Mouse (Mus musculus): ENCODE measurements around the gene Psmd2.
"Not testable (repeated sequence)": the region's sequence is repeated elsewhere in the genome, so short reads cannot be mapped to it uniquely, and the experiment has no call there.

The Psmd2 gene

DNA sequence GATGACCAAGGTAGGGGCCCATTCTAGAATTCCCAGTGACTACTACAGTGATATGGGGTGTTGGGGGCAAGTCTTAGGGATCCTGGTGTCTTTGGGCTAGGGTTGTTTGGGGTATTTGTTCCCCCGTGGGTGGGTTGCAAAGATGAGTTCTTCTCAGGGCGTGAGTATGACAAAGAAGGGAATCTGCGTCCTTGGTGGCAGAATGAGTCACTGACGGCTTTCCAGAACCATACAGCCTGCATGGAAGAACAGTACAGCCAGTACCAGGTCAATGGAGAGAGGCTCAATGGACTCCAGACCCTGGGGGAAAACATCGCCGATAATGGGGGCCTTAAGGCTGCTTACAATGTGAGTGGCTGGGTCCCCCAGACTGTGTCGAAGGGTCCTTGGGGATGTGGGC is 7.5 kb upstream of the Psmd2 start:
- in situ Hi-C loops (cut with MboI; ENCODE audit: low pct_unique_long_range_greater_than_20kb in 1 of 2, low sequenced_read_pairs in 2 of 2, unreplicated experiment in 1 of 2) = loop anchor here in 1 of 2 experiments (10.0 kb wide), 1 partner anchor 139 kb away; no protein-coding TSS in a partner anchor

DNA sequence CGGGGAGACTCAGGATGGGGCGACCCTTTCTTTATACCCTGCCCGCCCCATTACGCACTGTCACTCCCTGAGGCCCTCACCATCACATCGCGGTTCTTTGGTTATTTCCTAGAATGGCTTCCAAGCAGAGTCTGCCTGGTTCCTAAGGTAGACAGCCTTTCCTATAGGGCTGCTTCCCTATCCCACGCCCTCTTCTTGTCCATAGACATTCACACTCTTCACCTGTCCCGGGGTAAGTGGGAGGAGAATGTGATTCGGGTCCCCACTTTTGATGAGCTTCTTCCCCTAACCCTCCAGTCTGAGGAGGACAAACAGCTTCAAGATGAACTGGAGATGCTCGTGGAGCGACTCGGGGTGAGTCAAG is 477 bp downstream of the Psmd2 start:
- in situ Hi-C loops (cut with MboI; ENCODE audit: low pct_unique_long_range_greater_than_20kb in 1 of 2, low sequenced_read_pairs in 2 of 2, unreplicated experiment in 1 of 2) = no loop called here

DNA sequence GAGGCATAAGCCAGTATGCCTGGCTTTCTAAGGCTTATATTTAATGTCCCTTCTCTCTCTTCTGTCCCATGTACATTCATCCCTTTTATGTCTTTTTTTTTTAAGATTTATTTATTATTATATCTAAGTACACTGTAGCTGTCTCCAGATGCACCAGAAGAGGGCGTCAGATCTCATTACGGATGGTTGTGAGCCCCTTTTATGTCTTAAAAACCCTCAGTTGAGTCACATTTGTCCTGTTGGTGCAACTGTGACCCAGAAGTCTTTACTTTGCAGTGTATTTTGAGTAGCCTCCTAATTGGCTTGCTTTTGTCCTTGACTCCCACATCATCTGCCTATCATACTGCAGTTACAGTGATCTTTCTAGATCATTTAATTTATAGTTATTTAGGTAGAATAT is 1.9 kb downstream of the Psmd2 start:
- in situ Hi-C loops (cut with MboI; ENCODE audit: low pct_unique_long_range_greater_than_20kb in 1 of 2, low sequenced_read_pairs in 2 of 2, unreplicated experiment in 1 of 2) = no loop called here

DNA sequence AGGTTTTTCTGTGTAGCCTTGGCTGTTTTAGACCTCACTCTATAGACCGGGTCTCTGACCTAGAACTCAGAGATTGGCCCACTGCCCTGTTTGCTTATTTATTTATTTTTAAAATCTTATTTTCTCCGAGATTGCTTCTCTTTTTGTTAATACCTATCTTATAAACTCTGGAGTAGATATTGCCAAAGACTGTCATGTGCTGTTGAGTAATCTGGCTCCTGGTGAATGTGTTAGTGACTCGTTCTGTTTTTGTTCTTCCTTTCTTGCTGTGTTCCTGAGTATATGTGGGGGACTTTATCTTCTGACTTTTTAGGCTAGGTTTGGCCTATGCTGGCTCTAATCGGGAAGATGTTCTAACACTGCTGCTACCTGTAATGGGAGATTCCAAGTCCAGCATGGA is 6.2 kb downstream of the Psmd2 start:
- in situ Hi-C loops (cut with MboI; ENCODE audit: low pct_unique_long_range_greater_than_20kb in 1 of 2, low sequenced_read_pairs in 2 of 2, unreplicated experiment in 1 of 2) = no loop called here

- in situ Hi-C loops (cut with MboI; ENCODE audit: low pct_unique_long_range_greater_than_20kb in 1 of 2, low sequenced_read_pairs in 2 of 2, unreplicated experiment in 1 of 2) = not testable (repeated sequence)
These were observed 16.6 kb downstream of the Psmd2 start, which contains the start of gene Eif4g1 for GRCm38 (mm10) chr16:20668013-20668412. Gene Eif4g1 (plus strand): TSS chr16:20668313.

GRCm38 (mm10) chr16:20670291-20670690 is 18.8 kb downstream of the Psmd2 start:
- in situ Hi-C loops (cut with MboI; ENCODE audit: low pct_unique_long_range_greater_than_20kb in 1 of 2, low sequenced_read_pairs in 2 of 2, unreplicated experiment in 1 of 2) = no loop called here

DNA sequence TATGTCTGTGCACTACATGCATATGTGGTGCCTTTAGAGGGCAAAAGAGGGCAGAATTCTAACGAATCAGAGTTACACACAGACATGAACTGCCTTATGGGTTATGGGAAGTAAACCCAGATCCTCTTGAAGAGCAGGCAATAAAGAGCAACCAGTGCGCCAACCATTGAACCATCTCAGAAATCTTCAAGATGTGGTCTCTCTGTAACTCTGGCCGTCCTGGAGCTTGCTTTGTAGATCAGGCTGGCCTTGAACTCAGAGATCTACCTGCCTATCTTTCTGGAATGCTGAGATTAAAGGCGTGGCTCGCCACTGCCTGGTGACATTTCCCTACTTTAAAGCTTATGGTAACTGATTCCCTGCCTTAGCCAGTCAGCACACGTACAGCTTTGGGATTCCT is 20.4 kb downstream of the Psmd2 start:
- in situ Hi-C loops (cut with MboI; ENCODE audit: low pct_unique_long_range_greater_than_20kb in 1 of 2, low sequenced_read_pairs in 2 of 2, unreplicated experiment in 1 of 2) = no loop called here

- in situ Hi-C loops (cut with MboI; ENCODE audit: low pct_unique_long_range_greater_than_20kb in 1 of 2, low sequenced_read_pairs in 2 of 2, unreplicated experiment in 1 of 2) = no loop called here
These were observed 21.0 kb downstream of the Psmd2 start for GRCm38 (mm10) chr16:20672500-20672902.

DNA sequence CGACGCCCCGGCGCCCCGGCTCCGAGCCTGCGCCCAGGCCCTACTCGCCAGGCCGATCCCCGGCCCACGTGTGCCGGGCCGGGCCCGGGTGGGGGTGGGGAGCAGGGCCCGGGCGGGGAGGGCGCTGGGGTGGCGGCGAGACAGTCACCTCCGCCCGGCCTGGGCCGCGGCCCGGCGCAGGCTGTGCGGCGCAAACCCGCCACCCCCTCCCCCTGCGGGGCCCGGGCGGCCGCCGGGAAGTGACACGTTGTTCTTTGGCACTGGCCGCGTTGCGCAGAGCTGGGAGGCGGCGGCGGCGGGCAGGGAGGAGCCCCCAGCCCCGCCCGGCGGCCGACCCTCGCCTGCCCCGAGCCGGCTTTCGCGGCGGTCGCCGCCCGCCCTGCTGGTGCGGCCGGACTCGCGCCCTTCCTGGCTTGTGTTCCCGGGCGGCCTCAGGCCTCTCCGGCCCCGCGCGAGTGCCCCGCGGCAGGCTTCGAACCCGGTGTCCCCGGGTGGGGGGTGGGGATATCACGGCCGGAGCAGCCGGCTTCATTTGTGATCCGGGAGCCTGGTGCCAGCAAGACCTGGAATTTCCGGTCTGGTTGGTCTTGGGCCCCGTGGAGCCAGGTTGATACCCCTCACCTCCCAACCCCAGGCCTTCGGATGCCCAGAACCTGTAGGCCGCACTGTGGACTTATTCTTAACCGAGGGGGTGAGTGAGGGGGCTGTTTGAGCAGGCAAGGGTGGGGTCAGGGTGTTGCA is 21.7 kb downstream of the Psmd2 start:
- in situ Hi-C loops (cut with MboI; ENCODE audit: low pct_unique_long_range_greater_than_20kb in 1 of 2, low sequenced_read_pairs in 2 of 2, unreplicated experiment in 1 of 2) = no loop called here

GRCm38 (mm10) chr16:20673706-20674303 is 22.4 kb downstream of the Psmd2 start:
- in situ Hi-C loops (cut with MboI; ENCODE audit: low pct_unique_long_range_greater_than_20kb in 1 of 2, low sequenced_read_pairs in 2 of 2, unreplicated experiment in 1 of 2) = no loop called here

DNA sequence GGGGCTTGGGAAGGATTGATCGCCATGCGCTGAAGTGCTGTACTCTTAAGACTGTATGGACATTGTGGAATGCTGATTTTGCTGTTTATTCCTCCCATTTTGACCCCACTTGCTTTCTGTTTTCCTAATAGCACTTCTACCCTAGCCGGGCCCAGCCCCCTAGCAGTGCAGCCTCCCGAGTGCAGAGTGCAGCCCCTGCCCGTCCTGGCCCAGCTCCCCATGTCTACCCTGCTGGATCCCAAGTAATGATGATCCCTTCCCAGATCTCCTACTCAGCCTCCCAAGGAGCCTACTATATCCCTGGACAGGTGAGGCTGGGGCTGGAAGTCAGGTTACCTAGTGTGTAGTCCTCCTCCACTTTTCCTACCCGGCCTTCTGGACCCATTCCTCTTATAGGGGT is 23.8 kb downstream of the Psmd2 start:
- in situ Hi-C loops (cut with MboI; ENCODE audit: low pct_unique_long_range_greater_than_20kb in 1 of 2, low sequenced_read_pairs in 2 of 2, unreplicated experiment in 1 of 2) = no loop called here

GRCm38 (mm10) chr16:20676702-20677101 is 25.2 kb downstream of the Psmd2 start:
- in situ Hi-C loops (cut with MboI; ENCODE audit: low pct_unique_long_range_greater_than_20kb in 1 of 2, low sequenced_read_pairs in 2 of 2, unreplicated experiment in 1 of 2) = no loop called here

- in situ Hi-C loops (cut with MboI; ENCODE audit: low pct_unique_long_range_greater_than_20kb in 1 of 2, low sequenced_read_pairs in 2 of 2, unreplicated experiment in 1 of 2) = no loop called here
These were observed 25.9 kb downstream of the Psmd2 start for GRCm38 (mm10) chr16:20677380-20677779.

DNA sequence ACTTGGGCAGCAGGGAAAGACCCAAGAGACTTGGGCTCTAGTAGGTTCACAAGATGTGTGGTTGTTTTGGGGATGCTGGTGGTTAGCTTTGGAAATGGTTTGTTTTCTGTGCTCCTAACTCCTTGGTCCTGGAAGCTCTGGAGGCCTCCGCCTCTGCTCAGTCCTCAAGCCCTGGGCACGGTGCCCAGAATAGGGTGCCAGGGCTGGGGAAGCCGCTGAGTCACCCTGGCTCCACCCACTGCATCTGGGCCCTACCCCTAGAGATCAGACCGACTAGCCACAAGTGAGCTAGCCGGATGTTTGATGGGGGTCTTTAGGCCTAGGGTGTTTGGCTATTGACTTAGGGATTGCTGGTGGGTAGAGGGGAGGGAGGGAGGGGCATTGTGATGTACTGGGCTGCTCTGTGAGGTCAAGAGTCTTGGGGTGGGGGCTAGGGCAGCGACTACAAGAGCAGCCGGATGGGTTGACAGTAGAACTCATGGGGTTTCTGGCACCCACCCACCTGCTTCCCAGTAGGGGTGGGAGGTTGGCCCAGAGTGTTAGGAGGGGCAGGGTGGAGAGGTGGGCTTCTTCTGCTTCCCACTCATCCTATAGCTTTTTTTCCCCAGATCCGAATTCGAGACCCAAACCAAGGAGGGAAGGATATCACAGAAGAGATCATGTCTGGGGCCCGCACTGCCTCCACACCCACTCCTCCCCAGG is 26.7 kb downstream of the Psmd2 start:
- in situ Hi-C loops (cut with MboI; ENCODE audit: low pct_unique_long_range_greater_than_20kb in 1 of 2, low sequenced_read_pairs in 2 of 2, unreplicated experiment in 1 of 2) = no loop called here

DNA sequence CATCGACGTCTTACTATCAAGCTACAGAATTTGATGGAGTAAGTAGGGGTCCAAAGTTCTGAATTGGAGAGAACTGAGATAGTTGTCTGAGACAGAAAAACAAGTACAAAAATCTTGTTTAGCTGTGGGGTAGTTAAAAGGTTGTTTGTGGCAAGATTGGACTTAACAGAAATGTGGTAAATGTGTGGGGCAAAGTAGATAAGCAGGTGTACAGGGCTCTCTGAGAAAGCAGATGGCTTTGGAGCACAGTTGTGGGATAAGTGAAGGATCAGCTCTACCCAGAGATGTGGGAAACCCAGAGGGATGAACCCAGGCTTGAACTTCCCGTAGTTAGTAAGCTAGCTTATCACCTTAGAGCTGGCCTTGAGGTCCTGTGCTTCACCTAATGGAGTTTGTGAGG is 39.3 kb downstream of the Psmd2 start:
- in situ Hi-C loops (cut with MboI; ENCODE audit: low pct_unique_long_range_greater_than_20kb in 1 of 2, low sequenced_read_pairs in 2 of 2, unreplicated experiment in 1 of 2) = no loop called here

GRCm38 (mm10) chr16:20691617-20692016 is 40.2 kb downstream of the Psmd2 start:
- in situ Hi-C loops (cut with MboI; ENCODE audit: low pct_unique_long_range_greater_than_20kb in 1 of 2, low sequenced_read_pairs in 2 of 2, unreplicated experiment in 1 of 2) = no loop called here

GRCm38 (mm10) chr16:20692241-20692965 is 41.0 kb downstream of the Psmd2 start:
- in situ Hi-C loops (cut with MboI; ENCODE audit: low pct_unique_long_range_greater_than_20kb in 1 of 2, low sequenced_read_pairs in 2 of 2, unreplicated experiment in 1 of 2) = no loop called here

GRCm38 (mm10) chr16:20693111-20693701 is 41.8 kb downstream of the Psmd2 start, which contains the start of gene Fam131a:
Gene Fam131a (plus strand): TSS chr16:20693241.
- in situ Hi-C loops (cut with MboI; ENCODE audit: low pct_unique_long_range_greater_than_20kb in 1 of 2, low sequenced_read_pairs in 2 of 2, unreplicated experiment in 1 of 2) = no loop called here

GRCm38 (mm10) chr16:20694781-20695180 is 43.3 kb downstream of the Psmd2 start:
- in situ Hi-C loops (cut with MboI; ENCODE audit: low pct_unique_long_range_greater_than_20kb in 1 of 2, low sequenced_read_pairs in 2 of 2, unreplicated experiment in 1 of 2) = no loop called here

All from mouse embryonic stem cell (cell line).